Mouse (Mus musculus) erythroblast, embryonic 14.5 days (primary cell): Measurements from ENCODE around the gene E2f1.

Source experiments
- GATA1 ChIP-seq: IDR thresholded peaks from 2 replicates; pipeline ENCODE4 v1.6.1; 2012; ENCODE audit warnings: low read length, inconsistent platforms, mixed read lengths
- TAL1 ChIP-seq: IDR thresholded peaks from 3 replicates; pipeline ENCODE4 v1.6.1; 2012; ENCODE audit warnings: low read length, inconsistent platforms, mixed read lengths

DNA sequence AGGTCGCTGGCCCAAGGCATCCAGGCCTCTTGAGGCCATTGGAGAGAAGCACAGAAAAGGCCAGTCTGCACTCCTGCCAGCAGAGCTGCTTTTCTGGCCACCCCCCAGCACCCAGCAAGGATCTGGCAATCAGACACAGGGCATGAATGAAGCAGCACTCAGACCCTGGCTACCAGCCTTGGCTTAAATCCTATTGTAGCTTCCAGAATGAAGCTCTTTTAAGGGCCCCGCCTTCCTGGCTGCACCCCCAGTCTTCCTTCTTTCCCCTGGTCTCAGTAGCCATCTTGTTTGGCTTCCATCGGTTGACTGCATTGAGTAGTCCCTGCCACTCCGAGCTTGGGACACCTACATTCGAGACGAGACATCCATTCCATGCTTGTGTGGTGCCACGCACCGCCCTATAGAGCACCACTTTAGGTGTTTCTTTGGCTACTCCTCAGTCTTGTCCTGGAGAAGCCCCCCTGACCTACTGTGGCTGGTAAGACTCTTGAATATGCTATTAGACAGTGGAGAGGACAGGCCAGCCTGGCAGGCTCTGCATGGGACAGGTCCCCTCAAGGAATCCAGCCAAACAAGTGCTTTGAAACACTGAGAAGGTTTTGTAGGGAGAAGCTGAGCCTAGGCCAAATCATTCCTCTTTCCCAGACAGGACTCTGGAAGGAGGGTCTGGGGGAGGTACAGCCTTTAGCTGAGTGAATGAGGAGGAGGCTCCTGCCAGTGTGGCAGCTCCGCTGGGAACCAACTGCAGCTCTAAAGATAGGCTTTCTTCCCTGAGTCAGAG, 25.9 kb downstream of the E2f1 start:
- TF ChIP-seq TAL1 (no peak), GATA1 (no peak)
